Mouse (Mus musculus) heart, postnatal 10 days (tissue): ENCODE measurements around the gene Traf4. TPM values are rescaled to one million over a fixed set of nuclear protein-coding genes. Genes with fewer than 3 reads are reported as not detected.
"Not testable (repeated sequence)": the region's sequence is repeated elsewhere in the genome, so short reads cannot be mapped to it uniquely, and the experiment has no call there.

Source experiments
- DNase-seq, 2 experiments: peaks; one replicate each; pipeline ENCODE4 v3.0.0; 2021
- intact Hi-C: fragments of 180-260 bp; cut with DNase I; formaldehyde crosslinking; loops from one replicate; pipeline ENCODE4 v1.15.1; 2025
- total RNA-seq, 2 experiments: library from RNA; stranded (reverse); gene quantifications; 2 replicates each; pipeline ENCODE4 v1.2.3; 2021

Traf4 gene
- total RNA-seq, 2 experiments from 2014 or later: 17.5 to 21.0 TPM

DNA sequence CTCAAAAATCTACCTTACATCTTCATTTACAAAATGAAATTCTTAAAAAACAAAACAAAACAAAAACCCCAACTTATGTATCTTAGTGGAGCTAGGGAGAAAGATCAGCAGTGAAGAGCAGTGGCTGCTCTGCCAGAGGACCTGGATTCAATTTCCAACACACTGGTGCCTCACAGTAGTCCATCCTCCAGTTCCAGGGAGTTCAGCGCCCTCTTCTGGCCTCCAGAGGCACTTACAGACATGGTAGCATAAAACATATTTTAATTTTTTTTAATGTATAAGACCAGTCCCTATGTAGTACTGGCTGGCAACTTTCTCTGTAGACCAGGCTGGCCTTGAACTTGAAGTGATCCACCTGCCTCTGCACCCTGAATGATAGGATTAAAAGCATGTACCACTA lies 14.2 kb downstream of the Traf4 start:
- intact Hi-C loops: loop anchor here (2.0 kb wide), 1 partner anchor 90 kb away; no protein-coding TSS in a partner anchor
- DNase-seq: peak in 1 of 2 experiments; percentile 56

DNA sequence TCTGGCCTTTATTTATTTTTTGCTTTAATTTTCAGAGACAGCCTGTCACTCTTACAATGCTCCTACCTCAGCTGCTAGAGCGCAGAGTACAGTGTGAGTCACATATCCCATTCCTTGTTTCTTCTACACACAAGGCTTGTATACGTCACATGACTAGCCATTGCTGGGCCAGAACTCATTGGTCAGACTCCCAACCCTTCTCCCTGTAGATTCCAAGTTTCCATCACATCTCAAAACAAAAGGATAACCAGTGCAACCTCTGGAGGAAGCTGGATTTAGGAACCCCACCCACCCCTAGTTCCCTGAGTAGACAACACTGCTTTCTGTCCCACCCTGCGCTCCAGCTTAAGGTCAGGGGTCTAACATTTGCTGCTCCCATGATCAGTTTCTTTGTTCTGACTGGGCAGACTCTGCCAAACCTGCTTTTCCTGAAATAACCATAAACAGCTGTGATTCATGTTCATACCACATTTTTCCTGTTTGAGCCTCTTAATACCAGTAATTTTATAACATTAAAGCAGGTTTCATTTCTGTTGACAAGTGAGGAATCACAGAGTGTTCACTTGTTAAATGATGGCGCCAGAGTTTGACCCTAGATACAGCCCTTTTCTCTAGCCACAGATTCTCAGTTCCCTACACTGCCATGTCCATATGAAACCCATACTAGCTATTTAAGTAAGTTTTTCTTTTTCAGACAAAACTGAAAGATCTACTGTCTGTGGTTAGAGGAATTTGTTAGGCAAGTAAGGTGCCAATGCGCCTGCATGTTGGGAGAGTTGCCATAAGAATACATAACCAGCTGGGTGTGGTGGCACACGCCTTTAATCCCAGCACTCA lies 18.5 kb downstream of the Traf4 start:
- intact Hi-C loops: loop anchor here (5.0 kb wide), 1 partner anchor 40 kb away; no protein-coding TSS in a partner anchor
- peak; percentile 32 to 37 for DNase-seq

DNA sequence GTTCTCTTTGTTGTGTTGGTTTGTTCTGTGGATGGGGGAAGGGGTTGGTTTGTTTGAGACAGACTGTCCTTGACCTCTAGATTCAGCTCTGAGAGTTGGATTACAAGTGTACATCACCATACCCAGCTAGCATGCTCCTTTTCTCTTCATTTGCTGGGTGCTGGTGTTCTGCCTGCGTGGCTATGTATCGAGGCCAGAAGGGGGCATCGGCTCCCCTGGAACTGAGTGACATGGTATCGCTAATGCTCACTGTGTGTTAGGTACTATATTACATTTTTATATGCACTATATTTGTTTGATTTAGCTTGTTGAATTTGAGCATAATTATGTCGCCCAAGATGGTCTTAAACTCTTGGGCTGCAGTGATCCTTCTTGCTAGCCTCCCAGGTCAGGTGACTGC lies 19.2 kb downstream of the Traf4 start:
- DNase-seq: no peak
- intact Hi-C loops: loop anchor here (5.0 kb wide), 1 partner anchor 39 kb away; no protein-coding TSS in a partner anchor

DNA sequence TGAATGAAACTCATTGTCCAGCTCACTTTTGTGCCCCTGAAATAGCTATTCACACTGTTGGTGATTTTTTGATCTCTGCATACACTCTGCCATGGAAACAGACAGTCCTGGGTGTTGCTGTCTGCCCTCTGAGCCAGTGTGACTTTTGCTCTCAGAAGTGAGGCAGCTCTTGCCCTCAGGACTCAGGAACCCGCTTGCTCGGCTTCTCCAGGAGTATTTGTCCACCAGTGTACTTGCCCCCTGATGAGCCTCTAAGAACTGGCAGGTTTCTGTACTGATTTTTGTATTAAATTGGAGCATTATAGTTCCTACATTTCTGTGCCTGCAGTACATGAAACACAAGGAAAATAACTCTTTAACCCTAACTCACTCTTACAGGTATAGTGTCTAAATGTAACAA lies 21.9 kb downstream of the Traf4 start:
- no peak for DNase-seq
- intact Hi-C loops: no loop called here

DNA sequence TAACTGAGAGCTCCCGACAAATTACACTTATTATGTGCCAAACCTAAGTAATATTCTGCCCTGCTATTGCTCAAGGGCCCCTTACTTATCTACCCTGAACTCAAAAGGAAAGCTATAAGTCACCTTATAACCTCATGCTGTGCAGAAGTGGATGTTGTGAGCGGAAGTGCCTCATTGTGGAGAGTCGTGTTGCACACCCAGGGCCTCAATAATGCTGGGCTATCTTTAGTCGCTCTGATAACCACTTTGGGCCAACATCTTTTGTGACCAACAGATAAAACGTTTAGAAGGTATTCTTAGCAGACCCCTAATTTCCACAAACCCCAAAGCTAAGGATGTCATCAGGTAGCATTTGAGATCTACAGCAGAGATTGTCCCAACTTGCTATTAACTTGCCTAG lies 24.7 kb downstream of the Traf4 start:
- no peak for DNase-seq
- intact Hi-C loops: no loop called here

DNA sequence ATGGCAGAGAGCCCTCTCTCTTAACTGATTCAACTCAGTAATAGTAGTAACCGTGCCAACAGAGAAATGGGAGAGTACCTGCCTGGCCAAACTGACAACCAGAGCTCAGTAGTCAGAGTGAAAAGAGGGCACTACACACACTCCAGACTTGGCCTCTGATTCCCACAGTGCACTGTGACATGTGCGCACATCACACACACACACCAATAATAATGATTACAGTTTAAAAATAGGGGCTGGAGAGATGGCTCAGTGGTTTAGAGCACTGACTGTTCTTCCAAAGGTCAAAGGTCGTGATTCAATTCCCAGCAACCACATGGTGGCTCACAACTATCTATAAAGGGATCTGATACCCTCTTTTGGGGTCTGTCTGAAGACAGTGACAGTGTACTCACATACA lies 27.4 kb downstream of the Traf4 start:
- intact Hi-C loops: no loop called here
- DNase-seq: no peak

DNA sequence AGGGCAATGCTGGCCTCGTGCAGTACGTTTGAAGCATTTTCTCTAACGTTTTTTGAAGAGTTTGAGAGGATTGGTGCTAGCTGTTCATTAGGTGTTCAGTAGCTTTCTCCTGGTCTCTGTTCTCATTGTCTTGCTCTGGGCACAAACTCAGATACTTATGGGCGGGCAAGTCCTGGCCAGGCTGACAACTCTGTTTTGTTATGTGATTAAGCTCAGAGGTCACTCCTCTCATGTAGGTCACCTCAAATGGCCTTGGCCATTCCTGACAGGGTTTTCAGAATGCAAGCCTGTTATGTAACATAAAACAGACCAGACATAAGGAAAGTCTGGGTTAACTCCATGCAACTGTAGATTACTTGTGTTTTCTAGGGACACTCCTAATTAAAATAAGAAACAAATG lies 27.8 kb downstream of the Traf4 start:
- intact Hi-C loops: no loop called here
- DNase-seq: peak in 1 of 2 experiments; percentile 45

DNA sequence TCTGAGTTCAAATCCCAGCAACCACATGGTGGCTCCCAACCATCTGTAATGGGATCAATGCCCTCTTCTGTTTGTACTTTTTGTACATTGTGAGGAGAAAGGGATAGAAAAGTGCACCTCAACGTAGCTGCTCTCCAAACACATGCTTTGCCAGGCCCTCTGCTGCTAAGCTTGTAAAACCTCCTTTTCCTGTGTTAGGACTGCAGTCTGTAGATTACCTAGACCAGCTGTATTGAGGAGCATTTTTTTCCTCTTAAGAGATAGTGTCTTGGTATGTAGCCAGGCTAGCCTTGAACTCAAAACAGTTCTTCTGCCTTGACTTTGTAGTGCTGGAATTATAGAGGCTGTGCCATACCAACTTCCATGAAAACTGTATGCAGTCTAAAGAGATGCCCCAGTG lies 29.3 kb downstream of the Traf4 start:
- intact Hi-C loops: no loop called here

DNA sequence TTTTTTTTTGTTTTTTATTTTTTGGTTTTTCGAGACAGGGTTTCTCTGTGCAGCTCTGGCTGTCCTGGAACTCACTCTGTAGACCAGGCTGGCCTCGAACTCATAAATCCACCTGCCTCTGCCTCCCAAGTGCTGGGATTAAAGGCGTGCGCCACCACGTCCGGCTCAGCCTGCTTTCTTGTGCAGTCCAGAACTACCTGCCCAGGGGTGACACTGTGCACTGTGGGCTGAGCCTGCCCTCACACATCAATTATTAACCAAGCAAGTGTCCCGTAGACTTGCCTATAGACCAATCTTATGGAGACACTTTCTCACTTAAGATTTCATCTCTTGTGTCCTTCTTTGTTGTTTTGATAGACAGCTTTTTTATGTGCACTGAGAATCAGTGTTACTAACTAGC lies 30.1 kb downstream of the Traf4 start:
- DNase-seq, intact Hi-C loops: not testable (repeated sequence)

More for the DNA sequence above, 29.3 kb downstream of the Traf4 start:
- no peak for DNase-seq

DNA sequence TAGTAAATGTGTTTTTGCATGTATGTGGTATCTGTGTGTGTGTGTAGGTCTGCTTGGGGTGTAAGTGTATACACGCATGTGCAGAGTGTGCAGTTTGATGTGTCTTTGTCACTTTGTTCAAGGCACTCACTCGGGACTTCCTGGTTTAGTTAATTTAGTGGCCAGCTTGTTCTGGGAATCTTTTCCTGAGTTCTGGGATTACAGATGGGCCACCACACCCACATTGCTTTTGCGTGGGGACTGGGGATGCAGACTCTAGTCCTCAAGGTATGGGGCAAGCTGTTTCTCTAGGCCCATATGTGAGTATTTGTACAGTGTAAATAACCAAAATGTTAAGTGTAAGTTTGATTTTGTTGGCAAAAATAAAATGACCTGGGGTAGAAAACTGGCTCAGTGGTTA lies 31.0 kb downstream of the Traf4 start:
- intact Hi-C loops: no loop called here
- no peak for DNase-seq

DNA sequence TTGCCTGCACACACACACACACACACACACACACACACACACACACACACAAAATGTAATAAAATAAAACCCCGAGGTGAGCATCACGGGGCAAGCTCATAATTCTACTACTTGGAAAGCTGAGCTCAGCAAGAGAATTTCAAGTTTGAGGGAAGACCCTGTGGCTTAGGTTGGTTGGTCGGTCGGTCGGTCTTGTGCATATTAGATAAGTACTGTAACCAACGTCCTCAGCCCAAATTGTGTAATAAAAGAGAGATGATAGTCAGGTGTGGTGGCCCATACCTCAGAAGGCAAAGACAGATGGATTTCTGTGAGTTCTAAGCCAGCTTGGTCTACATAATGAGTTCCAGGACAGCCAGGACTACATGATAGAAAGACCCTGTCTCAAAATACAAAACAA lies 31.5 kb downstream of the Traf4 start:
- intact Hi-C loops: no loop called here
- no peak for DNase-seq

DNA sequence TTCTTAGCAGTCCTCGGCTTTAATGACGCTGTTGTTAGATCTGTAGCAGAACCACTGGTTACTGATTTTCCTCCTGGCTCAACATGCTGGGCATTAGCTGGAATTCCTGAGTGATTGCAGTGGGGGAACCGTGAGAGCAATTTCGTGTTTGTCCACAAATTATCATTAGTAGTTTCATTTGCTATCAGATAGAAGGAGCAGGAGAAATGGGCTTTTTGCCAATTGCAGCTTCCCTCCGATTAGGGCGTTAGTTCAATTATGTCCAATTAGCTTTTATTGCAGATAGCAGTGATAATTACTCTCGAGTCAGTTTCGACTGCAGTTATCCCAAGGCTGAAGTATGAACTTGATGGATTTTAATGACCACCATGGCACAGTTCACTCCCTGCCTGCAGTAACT lies 35.9 kb downstream of the Traf4 start:
- intact Hi-C loops: no loop called here
- DNase-seq: no peak

DNA sequence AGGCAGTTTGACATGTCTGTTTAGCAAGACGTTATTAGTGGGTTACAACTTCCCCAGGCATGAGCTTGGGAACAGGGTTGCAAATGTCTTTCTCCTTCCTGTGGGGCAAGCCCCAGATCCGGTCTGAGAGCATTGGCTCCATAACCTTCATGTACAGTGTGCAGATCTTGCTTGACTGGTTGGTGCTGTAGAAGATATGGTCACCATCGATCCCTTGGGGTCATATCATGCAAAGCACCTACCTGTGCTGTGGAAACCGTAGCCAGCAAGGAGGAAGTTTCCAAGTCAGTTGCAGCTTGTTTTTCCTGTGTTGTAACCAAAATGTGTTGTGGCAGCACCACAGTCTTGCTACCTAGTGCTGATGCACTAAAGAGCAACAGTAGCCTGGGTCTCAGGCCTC lies 38.6 kb downstream of the Traf4 start:
- no peak for DNase-seq
- intact Hi-C loops: no loop called here

DNA sequence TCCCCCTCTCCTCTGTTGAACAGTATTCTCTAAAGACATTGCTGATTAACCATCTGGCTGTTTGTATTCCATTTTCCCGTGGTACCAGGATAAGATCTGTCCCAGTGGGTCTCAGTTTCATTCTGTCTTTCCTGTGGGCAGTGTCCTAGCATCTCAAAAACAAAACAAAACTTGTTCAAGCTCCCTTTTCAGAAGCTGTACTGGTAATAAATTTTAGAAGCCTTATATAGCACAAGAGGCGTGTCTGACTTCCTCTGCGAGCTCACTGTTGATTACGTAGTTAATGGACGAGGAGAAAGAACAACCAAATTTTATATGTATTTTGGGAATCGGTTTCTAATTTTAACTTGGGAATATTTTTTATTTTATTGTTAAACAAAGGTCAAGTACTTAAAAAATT lies 39.7 kb downstream of the Traf4 start:
- intact Hi-C loops: no loop called here
- no peak for DNase-seq

DNA sequence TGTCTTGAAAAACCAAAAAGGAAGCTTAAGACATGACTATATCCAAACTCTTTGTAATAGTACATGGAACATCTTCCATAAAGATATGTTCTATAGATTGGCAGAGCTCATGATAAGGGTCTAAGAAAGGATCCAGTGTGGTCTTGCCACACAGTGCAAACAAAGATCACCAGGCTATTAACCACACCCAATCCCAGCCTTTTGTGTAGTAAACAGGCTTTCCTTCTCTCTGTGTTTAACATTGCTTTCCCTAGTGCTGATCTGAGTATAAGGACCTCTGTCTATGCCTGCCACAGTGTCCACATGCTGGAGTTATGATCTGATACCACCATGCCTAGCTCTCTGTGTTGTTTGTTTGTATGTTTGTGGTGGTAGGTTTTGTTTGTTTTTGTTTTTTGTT lies 41.6 kb downstream of the Traf4 start:
- no peak for DNase-seq
- intact Hi-C loops: no loop called here

DNA sequence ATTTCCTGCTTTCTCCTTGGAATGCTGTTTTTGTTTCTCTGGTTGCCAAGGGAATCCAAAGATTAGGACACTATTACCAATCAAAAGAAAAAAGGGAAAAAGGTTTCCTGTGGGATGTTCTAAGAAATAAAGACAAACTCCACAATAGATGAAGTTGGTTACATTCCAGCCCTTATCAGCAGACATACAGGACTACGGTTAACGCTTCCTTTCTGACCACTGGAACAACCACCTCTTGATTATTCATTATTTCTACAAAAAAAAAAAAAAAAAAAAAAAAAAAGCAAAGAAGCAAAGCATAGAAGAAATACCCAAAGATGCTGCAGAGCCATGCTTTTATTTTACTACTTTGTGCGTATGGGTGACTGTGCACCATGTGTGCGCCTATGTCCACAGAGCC lies 42.6 kb downstream of the Traf4 start:
- intact Hi-C loops: no loop called here
- no peak for DNase-seq

DNA sequence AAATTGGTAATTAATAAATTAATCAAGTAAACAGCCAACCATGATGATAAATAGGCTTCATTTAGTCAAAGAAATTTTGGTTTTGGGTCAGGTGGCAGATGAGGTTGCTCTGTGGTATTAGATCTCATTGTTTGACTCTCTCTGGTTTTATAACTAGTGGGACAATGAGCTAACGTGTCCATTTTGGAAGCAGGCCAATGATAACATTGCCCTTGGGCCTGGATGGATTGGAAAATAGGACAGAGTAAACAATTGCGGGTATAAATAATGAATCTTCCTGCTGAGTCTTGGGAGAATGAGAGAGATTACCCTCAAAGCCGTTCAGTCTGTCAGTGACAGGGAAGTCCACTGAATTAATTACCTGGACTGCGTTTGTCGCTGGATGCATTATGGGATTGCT lies 44.2 kb downstream of the Traf4 start:
- DNase-seq: peak; percentile 53 to 55

DNA sequence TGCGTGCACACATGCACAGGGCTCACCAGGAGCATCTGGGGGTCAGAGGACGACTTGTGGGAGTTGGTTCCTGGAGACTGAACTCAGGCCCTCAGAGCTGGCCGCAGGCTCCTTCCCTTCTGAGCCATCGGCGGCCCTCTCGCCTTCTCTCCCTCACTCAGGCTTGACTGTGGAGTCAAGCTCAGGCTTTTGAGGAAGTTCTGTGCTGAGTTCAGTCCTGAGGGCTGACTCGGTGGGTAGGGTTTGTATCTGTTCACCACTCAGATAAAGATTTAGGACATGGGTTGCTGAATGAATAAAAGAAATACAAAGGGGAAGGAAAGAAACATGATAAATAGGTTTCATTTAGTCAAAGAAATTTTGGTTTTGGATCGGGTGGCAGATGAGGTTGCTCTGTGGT lies 45.5 kb downstream of the Traf4 start:
- intact Hi-C loops: no loop called here
- DNase-seq: no peak

More for the DNA sequence above, 44.2 kb downstream of the Traf4 start:
- intact Hi-C loops: no loop called here

DNA sequence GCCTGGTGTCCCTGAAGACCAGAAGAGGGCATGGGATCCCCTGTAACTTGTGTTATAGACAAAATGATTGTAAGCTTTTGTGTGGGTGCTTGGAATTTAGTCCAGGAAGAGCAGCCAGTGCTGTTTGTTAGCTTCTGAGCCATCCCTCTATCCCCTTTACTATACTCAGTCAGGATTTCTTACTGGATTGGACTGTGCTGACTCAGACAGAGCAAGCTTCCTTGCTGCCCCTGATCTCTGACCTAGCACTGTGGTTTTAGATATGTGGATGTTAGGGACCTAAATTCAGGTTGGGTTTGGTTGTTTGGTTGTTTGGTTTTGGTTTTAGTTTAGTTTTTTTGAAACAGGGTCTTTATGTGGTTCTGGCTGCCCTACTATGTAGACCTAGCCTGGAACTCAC lies 46.9 kb downstream of the Traf4 start:
- no peak for DNase-seq
- intact Hi-C loops: no loop called here

DNA sequence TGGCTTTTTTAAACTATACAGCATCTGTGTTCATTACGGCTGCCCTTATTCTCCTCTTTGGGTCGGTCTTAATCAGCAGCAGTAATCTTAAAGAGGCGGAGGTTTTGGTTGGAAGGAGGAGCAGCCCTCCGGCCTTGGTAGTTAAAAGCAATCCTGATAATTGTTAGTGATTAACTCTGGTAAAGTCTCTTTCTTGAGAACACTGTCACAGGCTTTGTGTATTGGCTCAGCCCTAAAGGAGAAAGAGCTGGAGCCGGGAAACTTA lies 49.3 kb downstream of the Traf4 start:
- intact Hi-C loops: no loop called here
- no peak for DNase-seq

DNA sequence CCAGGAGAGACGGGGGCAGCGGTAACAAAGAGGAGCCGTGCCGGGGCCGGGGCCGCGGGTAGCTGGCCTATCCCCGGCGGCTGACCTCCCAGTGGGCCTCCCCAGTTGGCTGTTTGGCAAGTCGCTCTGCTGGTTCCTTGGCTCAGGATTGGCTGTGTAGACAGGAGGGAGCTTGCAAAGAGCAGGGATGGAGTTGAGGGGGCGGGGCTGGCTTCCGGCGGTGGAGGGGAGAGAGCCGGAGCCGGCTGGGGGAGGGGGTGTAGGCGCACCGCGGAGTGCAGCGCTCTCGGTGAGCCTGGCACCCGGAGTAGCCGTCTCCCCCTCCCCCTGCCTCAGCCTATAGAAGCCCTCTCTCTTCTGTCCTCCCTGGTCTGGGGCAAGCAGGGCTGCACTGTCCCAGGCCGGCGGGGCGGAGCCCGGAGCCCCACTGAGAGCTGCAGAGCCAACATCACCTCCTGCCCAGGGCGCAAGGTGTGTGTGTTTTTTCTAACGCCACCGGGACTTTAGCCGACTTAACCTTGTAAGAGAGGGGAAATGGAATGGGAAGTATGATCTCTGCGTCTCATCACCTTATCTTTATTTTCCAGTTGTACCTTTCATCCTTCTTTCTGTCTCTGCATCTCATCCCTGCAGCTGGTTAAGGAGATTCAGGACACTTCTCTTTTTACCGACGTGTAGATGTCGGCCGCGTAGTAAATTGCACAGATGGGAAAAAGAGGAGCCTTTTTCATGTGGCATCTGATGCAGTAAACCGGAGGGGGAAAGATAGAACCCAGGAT lies 49.8 kb downstream of the Traf4 start:
- intact Hi-C loops: no loop called here
- peak; percentile 97 for DNase-seq

DNA sequence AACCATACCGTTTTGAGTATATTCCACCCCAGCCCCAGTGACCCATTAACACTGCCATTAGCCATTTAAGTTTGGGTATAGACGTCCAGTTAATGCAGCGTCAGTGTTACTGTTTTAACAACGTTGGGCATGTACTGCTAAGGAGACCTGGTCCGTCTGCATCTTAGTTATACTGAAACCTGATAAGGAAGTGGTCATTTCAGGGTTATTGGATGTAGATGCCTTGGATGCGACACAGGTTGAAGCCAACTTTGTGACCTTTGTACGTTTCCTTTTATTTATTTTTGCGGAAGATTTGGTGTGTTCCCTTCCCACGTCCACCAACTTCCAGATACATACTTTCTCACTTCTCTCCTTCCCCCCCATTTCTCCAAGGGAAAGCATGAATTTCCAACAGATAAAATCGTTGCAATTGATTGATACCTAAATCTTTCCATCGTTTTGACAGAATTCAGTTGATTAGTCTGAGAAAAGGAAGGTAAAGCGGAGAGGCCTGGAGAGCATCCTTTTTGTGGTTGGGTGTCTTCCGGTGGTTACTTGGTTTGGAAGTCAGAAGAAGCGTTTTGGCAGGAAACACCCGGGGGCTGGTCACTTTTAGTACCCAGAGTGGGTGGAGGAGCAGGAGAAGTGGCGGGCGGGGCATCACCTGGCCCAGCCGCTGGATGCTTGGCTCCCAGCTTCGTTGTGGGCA lies 50.6 kb downstream of the Traf4 start:
- no peak for DNase-seq
- intact Hi-C loops: no loop called here
